Mouse (Mus musculus): ENCODE measurements at regions not wholly inside any gene's neighbourhood (a gene's known extent, or its start where the extent isn't known, plus 50 kb on each side); places are given as distances from the start of the nearest gene placed in this dataset. TPM values are rescaled to one million over a fixed set of nuclear protein-coding genes. Genes with fewer than 3 reads are reported as not detected.

GRCm38 (mm10) chr1:83479111-83479510 lies 71.1 kb upstream of the Sphkap start:
- H3K9ac ChIP-seq, result no peak overlapping the region
- no peak overlapping the region for H3K4me2 ChIP-seq
- no peaks in the 10 kb centered on the region for H3K9me3 ChIP-seq
- H3K4me1 ChIP-seq, result no peaks in the 10 kb centered on the region
- WGBS, result 70% methylated on average over 2 of the region's 2 CpGs
- H3K36me3 ChIP-seq, result no peaks in the 10 kb centered on the region
- H3K4me3 ChIP-seq, result no peak overlapping the region
- no peak overlapping the region for H3K27ac ChIP-seq
- no peaks in the 10 kb centered on the region for H3K27me3 ChIP-seq
- no peak for ATAC-seq (ENCODE audit: insufficient number of reproducible peaks, insufficient read depth, low FRiP score, low TSS enrichment, low read depth)

Small RNA genes lying in the stretch of these regions (microRNA-seq; reads per million reads assigned to microRNA genes)
- not detected for gene Gm25754
